Mouse (Mus musculus) heart, embryonic 15.5 days (tissue): ENCODE results near the gene Dnah3. TPM values are rescaled to one million over a fixed set of nuclear protein-coding genes. Genes with fewer than 3 reads are reported as not detected.

Source experiments
- ATAC-seq: fragments of 200-750 bp; cut with Nextera tagmentation; replicated peaks from 2 replicates; pipeline ENCODE4 v1.8.0; 2017; ENCODE audit warnings: low read depth, moderate TSS enrichment; ENCODE audit not compliant: insufficient number of reproducible peaks, insufficient read depth, low FRiP score
- H3K27ac ChIP-seq: fragments of 300-500 bp; sonication (generic); 2 replicates; pipeline ENCODE4 v1.5.1; 2015; ENCODE audit warnings: mild to moderate bottlenecking, inconsistent platforms
- H3K27me3 ChIP-seq: fragments of 300-500 bp; sonication (generic); 2 replicates; pipeline ENCODE4 v1.6.1; 2015; ENCODE audit warnings: inconsistent platforms
- H3K36me3 ChIP-seq: fragments of 300-500 bp; sonication (generic); 2 replicates; pipeline ENCODE4 v1.6.1; 2015; ENCODE audit warnings: mild to moderate bottlenecking, inconsistent platforms
- H3K4me1 ChIP-seq: fragments of 300-500 bp; sonication (generic); replicated peaks from 2 replicates; pipeline ENCODE4 v1.6.1; 2015; ENCODE audit warnings: inconsistent platforms
- H3K4me2 ChIP-seq: fragments of 300-500 bp; sonication (generic); 2 replicates; pipeline ENCODE4 v1.6.1; 2015; ENCODE audit warnings: inconsistent platforms, mild to moderate bottlenecking, moderate library complexity
- H3K4me3 ChIP-seq: fragments of 300-500 bp; sonication (generic); 2 replicates; pipeline ENCODE4 v1.5.1; 2015; ENCODE audit warnings: mild to moderate bottlenecking, inconsistent platforms
- H3K9ac ChIP-seq: fragments of 300-500 bp; sonication (generic); 2 replicates; pipeline ENCODE4 v1.6.1; 2015; ENCODE audit warnings: mild to moderate bottlenecking, inconsistent platforms
- H3K9me3 ChIP-seq: fragments of 300-500 bp; sonication (generic); replicated peaks from 2 replicates; pipeline ENCODE4 v1.6.1; 2016; ENCODE audit warnings: inconsistent platforms
- WGBS: fragments of 180-500 bp; shearing (Covaris S2); methylation state at CpG from one replicate; pipeline ENCODE4 v1.1.7; 2015; ENCODE audit warnings: mixed read lengths; 5-methylcytosine and 5-hydroxymethylcytosine counted together
- polyA plus RNA-seq: library from polyadenylated mRNA; unstranded; fragments of >200 nt; fragmentation: Nextera tagmentation; extraction: Ambion mirVana; gene quantifications from 2 replicates; pipeline ENCODE4 v1.2.1, GENCODE M21; 2015

The Dnah3 gene
- polyA plus RNA-seq, 1 experiment from 2014 or later, result 0.08 TPM

GRCm38 (mm10) chr7:119941569-119941968, 153.5 kb downstream of the Dnah3 start:
- Histone ChIP-seq H3K9me3 (no peaks in the 10 kb centered on the region), H3K4me3 (no peak overlapping the region), H3K27me3 (no peaks in the 10 kb centered on the region), H3K36me3 (no peaks in the 10 kb centered on the region), H3K4me2 (no peak overlapping the region), H3K27ac (no peak overlapping the region), H3K4me1 (no peaks in the 10 kb centered on the region), H3K9ac (no peak overlapping the region)
- 58% methylated on average over 2 of the region's 2 CpGs for WGBS
- no peak for ATAC-seq

DNA sequence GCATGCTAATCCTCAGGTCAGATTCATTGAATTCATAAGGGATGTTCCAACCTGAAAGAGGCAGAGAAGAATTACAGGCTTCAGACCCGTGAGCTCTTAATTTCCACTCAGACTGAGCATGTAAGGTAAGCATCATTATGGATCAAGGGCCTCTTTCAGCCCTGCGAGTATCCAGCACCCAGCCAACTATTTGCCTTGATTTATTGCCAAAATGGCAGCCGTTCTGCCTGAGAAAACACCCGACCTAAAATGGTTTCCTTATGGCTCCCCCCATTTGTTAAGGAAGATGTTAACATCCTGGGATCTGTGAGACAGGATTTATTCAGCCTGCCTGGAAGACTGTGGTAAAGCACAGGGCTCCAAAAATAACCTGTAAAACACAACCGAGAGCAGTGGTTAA, 158.0 kb downstream of the Dnah3 start:
- H3K27ac ChIP-seq, result no peak overlapping the region
- H3K9ac ChIP-seq, result no peak overlapping the region
- H3K36me3 ChIP-seq, result no peaks in the 10 kb centered on the region
- H3K27me3 ChIP-seq, result no peaks in the 10 kb centered on the region
- WGBS, result 55% methylated on average over 5 of the region's 5 CpGs
- no peaks in the 10 kb centered on the region for H3K4me1 ChIP-seq
- H3K4me3 ChIP-seq, result no peak overlapping the region
- H3K4me2 ChIP-seq, result no peak overlapping the region
- H3K9me3 ChIP-seq, result no peaks in the 10 kb centered on the region
- no peak for ATAC-seq

GRCm38 (mm10) chr7:119936321-119936720, 158.8 kb downstream of the Dnah3 start:
- no peaks in the 10 kb centered on the region for H3K9me3 ChIP-seq
- H3K9ac ChIP-seq, result no peak overlapping the region
- H3K4me1 ChIP-seq, result no peaks in the 10 kb centered on the region
- ATAC-seq, result no peak
- H3K36me3 ChIP-seq, result no peaks in the 10 kb centered on the region
- H3K27me3 ChIP-seq, result no peaks in the 10 kb centered on the region
- H3K4me3 ChIP-seq, result no peak overlapping the region
- H3K27ac ChIP-seq, result no peak overlapping the region
- H3K4me2 ChIP-seq, result no peak overlapping the region

DNA sequence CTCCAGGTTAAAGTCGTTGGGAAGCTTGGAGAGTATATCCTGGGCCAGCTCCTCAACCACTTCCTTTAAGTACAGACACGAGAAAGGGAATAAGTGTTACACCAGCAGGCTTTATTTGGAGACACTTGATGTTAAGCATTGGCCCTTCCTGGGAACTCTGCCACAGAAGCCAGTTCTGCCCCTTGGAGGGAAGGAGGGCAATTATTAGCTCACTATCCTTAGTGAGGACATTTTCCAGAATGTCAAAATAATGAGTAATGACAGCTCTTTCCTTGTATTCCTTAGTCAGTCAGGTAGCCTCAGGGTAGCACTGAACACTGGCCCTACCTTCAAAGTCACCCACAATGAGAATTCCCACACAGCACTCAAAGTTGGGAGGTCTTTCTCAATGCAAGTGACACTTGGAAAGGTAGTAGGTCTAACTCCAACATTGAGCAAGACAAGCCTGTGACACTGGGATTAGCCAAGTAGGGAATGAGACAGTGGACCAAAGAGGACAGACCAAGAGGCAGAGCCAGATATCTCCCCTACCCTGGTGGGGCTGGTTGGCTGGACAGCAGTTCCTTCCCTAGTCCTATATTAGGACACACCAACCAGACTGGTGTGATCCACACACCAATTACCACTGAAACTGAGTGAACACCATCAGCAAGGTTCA, 166.2 kb downstream of the Dnah3 start:
- H3K4me1 ChIP-seq, result no peaks in the 10 kb centered on the region
- no peak overlapping the region for H3K4me2 ChIP-seq
- H3K4me3 ChIP-seq, result no peak overlapping the region
- no peaks in the 10 kb centered on the region for H3K27me3 ChIP-seq
- ATAC-seq, result no peak
- no peak overlapping the region for H3K9ac ChIP-seq
- no peak overlapping the region for H3K27ac ChIP-seq
- no peaks in the 10 kb centered on the region for H3K9me3 ChIP-seq
- WGBS, result 53% methylated on average over 2 of the region's 2 CpGs
- no peaks in the 10 kb centered on the region for H3K36me3 ChIP-seq

DNA sequence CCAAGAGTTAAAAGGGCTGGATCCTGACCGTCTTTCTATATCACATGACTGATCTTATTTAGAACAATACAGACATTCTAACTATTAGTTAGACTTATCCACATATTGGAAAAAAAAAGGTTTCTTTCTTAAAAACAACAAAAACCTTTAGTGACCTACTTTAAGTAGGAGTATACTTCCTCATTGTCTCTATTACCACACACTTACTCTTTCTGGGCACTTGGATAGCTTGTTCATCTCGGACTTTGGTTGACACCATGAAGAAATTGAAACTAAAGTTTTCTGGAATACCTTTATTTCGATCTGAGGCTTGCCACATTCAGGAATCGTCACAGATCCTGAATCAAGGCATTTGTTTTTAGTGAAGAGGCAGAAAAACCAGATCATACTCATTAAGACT, 174.0 kb downstream of the Dnah3 start:
- no peak overlapping the region for H3K27ac ChIP-seq
- no peaks in the 10 kb centered on the region for H3K9me3 ChIP-seq
- H3K4me1 ChIP-seq, result 0 out of 2 replicates have a peak, but pooled peaks cover 4% of the 10 kb centered on the region
- H3K4me3 ChIP-seq, result no peak overlapping the region
- no peak for ATAC-seq
- no peaks in the 10 kb centered on the region for H3K27me3 ChIP-seq
- no peak overlapping the region for H3K9ac ChIP-seq
- H3K4me2 ChIP-seq, result no peak overlapping the region
- 72% methylated on average over 4 of the region's 4 CpGs for WGBS
- H3K36me3 ChIP-seq, result no peaks in the 10 kb centered on the region

DNA sequence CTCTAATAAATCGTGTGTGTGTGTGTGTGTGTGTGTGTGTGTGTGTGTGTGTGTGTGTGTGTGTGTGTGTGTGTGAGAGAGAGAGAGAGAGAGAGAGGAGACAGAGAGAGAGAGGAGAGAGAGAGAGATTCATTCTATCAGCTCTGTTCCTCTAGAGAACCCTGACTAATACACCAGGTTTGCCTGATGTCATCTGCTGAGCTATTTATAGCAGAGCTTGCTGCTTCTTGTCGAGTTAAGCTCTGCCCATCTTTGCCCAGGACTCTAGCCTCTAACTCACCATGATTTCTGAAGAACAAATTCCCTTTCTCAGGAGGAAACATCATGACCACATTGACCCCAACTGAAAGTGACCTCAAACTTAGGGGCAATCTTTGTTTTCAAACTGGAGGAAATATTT, 174.6 kb downstream of the Dnah3 start:
- Histone ChIP-seq H3K27ac (no peak overlapping the region), H3K9me3 (no peaks in the 10 kb centered on the region), H3K4me1 (0 out of 2 replicates have a peak, but pooled peaks cover 4% of the 10 kb centered on the region), H3K9ac (no peak overlapping the region), H3K27me3 (no peaks in the 10 kb centered on the region), H3K4me3 (no peak overlapping the region), H3K36me3 (no peaks in the 10 kb centered on the region), H3K4me2 (no peak overlapping the region)
- WGBS, result 25% methylated on average over 2 of the region's 2 CpGs
- no peak; the same call in 1 of the 2 replicates for ATAC-seq

DNA sequence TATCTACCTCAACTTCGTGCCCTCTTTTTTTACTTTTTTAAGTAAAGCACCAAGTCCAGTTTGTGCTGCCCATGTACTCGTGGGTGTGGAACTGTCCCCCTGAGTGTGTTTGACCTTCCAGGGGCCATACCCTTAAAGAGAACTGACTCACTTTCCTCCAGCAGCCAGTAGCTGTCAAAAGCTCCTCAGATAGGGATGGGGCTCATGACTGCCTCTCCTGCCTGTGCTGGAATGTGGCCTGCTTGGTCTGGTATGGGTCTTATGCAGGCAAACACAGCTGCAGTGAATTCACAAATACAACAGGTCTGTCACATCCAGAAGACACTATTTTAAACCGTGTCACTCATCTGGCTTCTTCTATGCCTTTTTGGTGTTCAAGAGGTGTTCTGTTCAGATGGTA, 183.4 kb downstream of the Dnah3 start:
- Histone ChIP-seq H3K4me1 (no peaks in the 10 kb centered on the region), H3K27ac (no peak overlapping the region), H3K4me2 (no peak overlapping the region), H3K9ac (no peak overlapping the region), H3K27me3 (no peaks in the 10 kb centered on the region), H3K36me3 (no peaks in the 10 kb centered on the region), H3K9me3 (no peaks in the 10 kb centered on the region), H3K4me3 (no peak overlapping the region)
- no peak for ATAC-seq
- 54% methylated on average over 3 of the region's 3 CpGs for WGBS

GRCm38 (mm10) chr7:119906523-119907215, 188.4 kb downstream of the Dnah3 start:
- H3K9me3 ChIP-seq, result no peaks in the 10 kb centered on the region
- H3K4me1 ChIP-seq, result no peaks in the 10 kb centered on the region
- no peaks in the 10 kb centered on the region for H3K36me3 ChIP-seq
- no peak overlapping the region for H3K4me3 ChIP-seq
- no peak overlapping the region for H3K27ac ChIP-seq
- H3K9ac ChIP-seq, result no peak overlapping the region
- no peaks in the 10 kb centered on the region for H3K27me3 ChIP-seq
- ATAC-seq, result no peak
- no peak overlapping the region for H3K4me2 ChIP-seq
- WGBS, result 88% methylated on average over 3 of the region's 3 CpGs

- H3K4me3 ChIP-seq, result no peak overlapping the region
- H3K36me3 ChIP-seq, result no peaks in the 10 kb centered on the region
- no peak overlapping the region for H3K9ac ChIP-seq
- peaks cover 10% of the 10 kb centered on the region for H3K4me1 ChIP-seq
- no peak overlapping the region for H3K4me2 ChIP-seq
- no peaks in the 10 kb centered on the region for H3K9me3 ChIP-seq
- H3K27ac ChIP-seq, result no peak overlapping the region
- 42% methylated on average over 3 of the region's 3 CpGs for WGBS
- no peak for ATAC-seq
- no peaks in the 10 kb centered on the region for H3K27me3 ChIP-seq
Measured at GRCm38 (mm10) chr7:119899386-119900057, 195.6 kb downstream of the Dnah3 start.

- Histone ChIP-seq H3K9me3 (no peaks in the 10 kb centered on the region), H3K27ac (no peak overlapping the region), H3K4me2 (no peak overlapping the region), H3K27me3 (no peaks in the 10 kb centered on the region), H3K36me3 (no peaks in the 10 kb centered on the region), H3K4me1 (peaks cover 19% of the 10 kb centered on the region), H3K4me3 (no peak overlapping the region), H3K9ac (no peak overlapping the region)
- ATAC-seq, result no peak
- 35% methylated on average over 1 of the region's 1 CpGs for WGBS
Measured at GRCm38 (mm10) chr7:119898247-119898856, 196.7 kb downstream of the Dnah3 start.

DNA sequence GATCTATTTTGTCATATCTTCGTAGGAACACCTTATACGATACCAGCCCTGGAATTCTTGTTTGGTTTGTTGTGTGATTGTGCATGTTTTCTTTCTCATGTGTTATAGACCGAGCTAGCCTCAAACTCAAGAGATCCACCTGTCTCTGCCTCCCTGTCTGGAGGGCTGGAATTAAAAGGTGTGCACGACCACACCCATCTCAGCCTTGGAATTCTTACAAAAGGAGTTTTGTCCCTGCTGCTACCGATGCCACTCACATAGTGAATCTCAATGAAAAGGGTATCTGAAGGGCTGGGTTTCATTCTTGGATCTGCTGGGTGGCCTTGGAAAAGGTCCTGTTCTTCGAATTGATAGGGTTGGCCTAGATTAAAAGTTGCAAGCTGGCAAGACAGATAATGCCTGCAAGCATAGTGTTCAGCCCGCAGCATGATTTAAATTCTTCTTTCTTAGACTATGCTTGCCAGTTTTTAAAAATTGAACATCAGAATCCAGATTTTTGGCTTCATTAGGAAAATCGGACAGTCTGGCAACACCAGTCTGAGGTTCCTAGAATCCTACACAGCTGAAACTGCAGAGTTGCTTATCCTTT, 197.5 kb downstream of the Dnah3 start:
- ATAC-seq, result no peak
- no peaks in the 10 kb centered on the region for H3K27me3 ChIP-seq
- H3K27ac ChIP-seq, result no peak overlapping the region
- H3K9me3 ChIP-seq, result no peaks in the 10 kb centered on the region
- H3K4me1 ChIP-seq, result peaks cover 21% of the 10 kb centered on the region
- WGBS, result 88% methylated on average over 8 of the region's 8 CpGs
- H3K4me3 ChIP-seq, result no peak overlapping the region
- no peak overlapping the region for H3K4me2 ChIP-seq
- no peaks in the 10 kb centered on the region for H3K36me3 ChIP-seq
- H3K9ac ChIP-seq, result no peak overlapping the region
